Mouse (Mus musculus) fat pad, adult 2 months (tissue): ENCODE results near the gene Mast4.
A peak's percentile ranks its signal among the peaks of the same experiment; 100 is the strongest.

Experiments used
- DNase-seq: peaks from one replicate; pipeline ENCODE4 v3.0.0-alpha.2; 2011; ENCODE audit warnings: low read depth, low spot score; ENCODE audit errors: extremely low read depth

Gene Mast4

GRCm38 (mm10) chr13:103127594-103127993 is 206.7 kb downstream of the Mast4 start:
- no peak for DNase-seq

- DNase-seq = no peak
Observed at GRCm38 (mm10) chr13:103123716-103124115, 210.6 kb downstream of the Mast4 start.

- DNase-seq = no peak
Observed at GRCm38 (mm10) chr13:103121796-103122792, 212.2 kb downstream of the Mast4 start.

- DNase-seq = no peak
Observed at GRCm38 (mm10) chr13:103120669-103121131, 213.6 kb downstream of the Mast4 start.

- no peak for DNase-seq
Observed at GRCm38 (mm10) chr13:103119728-103120127, 214.6 kb downstream of the Mast4 start.

GRCm38 (mm10) chr13:103115116-103115515 is 219.2 kb downstream of the Mast4 start:
- no peak for DNase-seq

DNA sequence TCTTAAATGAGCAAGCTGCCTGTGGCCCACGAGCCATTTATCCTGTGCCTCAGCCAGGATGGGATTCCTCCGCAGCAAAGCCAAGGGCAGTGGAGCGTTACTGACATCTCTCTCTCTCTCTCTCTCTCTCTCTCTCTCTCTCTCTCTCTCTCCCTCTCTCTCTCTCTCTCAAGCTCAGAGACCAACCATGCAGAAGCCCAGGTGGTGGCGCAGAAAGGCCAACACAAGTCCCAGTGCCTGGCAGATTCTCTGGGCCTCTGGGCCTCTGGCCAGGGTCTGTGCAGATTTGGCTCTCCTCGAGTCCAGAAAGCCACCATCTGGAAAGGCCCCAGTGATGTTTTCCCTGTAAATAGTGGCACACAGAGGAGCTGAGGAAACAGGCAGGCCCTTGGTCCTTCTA is 220.0 kb downstream of the Mast4 start:
- no peak for DNase-seq

DNA sequence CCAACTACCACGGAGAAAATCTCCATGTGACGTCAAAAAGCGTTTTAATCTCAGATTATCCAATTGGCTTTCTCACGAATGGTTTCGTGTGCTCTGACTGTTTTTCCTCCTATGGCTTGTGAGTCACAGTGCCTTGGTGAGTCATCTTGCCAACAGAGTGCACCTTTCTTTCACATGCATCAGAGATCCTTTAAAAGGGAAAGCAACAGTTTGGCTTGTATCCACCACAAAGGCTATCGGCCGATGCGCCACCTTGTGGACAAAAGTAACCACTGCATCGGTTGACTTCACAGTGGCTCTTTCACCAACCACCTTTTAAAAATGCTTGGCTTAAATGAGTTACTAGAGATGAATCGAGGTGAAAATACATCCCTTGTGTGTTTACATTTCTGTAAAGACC is 224.4 kb downstream of the Mast4 start:
- DNase-seq = peak; percentile 34

- no peak for DNase-seq
Observed at GRCm38 (mm10) chr13:103107362-103107761, 226.9 kb downstream of the Mast4 start.

- no peak for DNase-seq
Observed at GRCm38 (mm10) chr13:103102598-103102997, 231.7 kb downstream of the Mast4 start.

DNA sequence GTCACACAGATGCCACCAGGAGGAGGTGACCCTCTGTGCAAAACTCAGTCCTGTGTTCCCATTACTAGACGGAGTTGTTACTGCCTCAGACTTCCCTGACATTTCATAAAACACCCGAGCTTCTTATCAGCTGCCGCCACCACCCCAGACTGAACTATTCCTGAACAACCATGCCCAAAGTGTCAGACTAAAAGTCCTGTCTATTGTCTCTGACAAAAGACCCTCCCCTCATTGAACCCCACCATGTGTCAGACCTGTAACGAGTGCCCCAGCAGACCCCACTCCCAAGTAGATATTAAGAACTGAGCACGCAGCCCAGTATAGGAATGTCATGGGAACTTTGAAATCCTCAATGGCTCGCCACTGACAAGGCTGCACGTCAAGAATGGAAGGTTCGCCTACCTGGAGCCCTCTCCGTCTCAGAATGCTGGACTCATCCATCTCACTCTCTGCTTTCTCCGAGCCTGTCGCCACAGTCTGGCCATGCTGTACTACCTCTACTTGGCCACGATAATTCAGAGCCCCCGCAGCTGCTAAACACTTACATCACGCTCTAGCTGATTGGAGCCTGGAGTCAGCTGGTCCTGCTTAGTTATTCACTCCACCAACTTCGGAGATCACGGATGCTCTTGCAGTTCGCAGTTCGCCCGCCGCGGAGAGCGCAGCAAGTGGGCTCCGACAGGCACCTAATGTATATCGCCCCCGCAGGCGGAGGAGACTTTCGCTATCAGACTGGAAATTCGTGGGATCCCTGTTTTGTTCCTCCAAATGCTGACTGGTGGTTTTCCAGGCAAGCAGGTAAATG is 237.7 kb downstream of the Mast4 start:
- DNase-seq = no peak

DNA sequence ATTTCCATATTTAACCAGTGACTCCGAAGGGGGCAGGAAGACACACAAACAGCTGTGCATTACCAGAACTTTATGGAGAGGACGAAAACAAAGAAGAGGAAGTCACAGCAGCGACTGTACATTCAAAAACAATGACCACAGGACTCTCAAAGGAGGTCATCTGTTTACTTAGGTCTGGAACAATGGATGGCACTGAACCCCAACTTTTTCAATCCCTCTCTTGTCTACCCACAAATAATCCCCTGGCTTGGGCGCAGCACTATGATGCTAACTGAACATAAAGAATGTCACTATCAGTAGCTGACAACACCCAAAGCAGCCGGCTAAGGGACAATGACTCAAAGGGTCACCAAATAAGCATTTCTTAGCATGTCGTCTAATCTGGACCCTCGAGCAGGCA is 238.8 kb downstream of the Mast4 start:
- DNase-seq = no peak

DNA sequence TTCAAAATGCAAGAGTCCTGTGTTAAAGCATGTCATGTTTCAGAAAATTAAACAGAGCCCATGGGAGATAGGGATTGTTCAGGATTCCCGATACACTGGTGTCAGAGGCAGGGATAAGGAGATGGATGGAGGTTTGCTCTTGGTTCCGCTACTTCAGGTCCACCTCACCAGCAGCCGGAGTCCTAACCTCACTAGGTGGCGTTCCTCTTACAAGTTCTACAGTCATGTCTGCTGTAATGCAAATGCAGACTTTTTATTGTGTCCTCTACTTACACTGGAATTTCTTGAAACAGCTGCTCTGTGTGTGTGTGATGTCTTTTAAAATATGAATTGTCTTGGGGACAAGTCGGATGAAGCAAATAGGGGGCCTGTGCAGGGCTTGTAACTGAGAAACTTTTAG is 239.7 kb downstream of the Mast4 start:
- DNase-seq = no peak

GRCm38 (mm10) chr13:103093713-103094112 is 240.6 kb downstream of the Mast4 start:
- no peak for DNase-seq

GRCm38 (mm10) chr13:103085540-103086121 is 248.7 kb downstream of the Mast4 start:
- no peak for DNase-seq

DNA sequence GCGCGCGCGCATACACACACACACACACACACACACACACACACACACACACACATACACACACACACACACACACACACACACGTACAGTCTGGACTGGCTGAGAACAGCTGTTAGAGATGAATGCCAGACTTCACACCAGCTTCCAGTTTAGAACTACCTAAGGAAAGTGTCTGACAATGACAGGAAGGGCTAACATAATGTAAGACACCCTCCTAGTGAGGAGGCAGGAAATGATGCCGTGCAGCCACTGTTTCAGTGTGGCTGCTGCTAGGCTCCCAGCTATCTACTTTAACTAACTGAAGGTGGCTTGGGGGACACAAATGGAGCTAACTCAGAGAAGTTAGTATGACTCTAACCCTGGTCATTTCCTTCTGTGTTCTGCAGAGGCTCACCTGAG is 251.4 kb downstream of the Mast4 start:
- DNase-seq = no peak

GRCm38 (mm10) chr13:103079806-103080205 is 254.5 kb downstream of the Mast4 start:
- no peak for DNase-seq

DNA sequence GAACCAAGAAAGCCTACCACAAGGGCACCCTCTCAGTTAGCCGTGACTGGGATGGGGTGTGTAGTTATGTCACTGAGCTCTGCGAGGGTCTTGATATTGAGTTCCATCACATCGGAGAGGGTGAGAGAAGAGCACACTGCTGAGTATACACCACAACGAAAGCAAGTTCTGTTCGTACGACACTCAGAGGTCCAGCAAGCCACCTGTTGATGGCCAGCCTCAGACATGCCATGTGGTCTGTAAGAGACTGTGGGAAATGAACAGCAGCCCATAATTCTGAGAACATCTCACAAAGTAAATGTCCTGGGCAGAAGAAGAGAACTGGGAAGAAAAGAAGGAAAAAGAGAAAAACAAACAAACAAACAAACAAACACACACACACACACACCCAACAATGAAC is 255.5 kb downstream of the Mast4 start:
- DNase-seq = no peak

GRCm38 (mm10) chr13:103073461-103073860 is 260.8 kb downstream of the Mast4 start:
- no peak for DNase-seq

DNA sequence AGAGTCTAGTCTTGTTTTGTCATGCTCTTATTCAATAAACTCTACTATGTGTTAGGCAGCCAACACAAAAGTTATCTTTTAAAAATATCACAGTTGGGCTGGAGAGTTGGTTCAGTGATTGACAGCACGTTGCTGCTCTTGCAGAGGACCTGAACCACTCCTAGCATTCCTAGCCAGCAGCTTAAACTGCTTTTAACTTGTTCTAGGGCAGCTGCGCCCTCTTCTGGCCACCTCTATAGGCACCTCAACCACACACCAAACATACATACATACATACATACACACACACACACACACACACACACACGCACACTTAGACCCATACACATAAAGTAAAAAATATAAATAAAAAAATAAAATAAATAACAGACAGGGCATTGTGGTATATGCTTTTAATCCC is 262.5 kb downstream of the Mast4 start:
- no peak for DNase-seq

DNA sequence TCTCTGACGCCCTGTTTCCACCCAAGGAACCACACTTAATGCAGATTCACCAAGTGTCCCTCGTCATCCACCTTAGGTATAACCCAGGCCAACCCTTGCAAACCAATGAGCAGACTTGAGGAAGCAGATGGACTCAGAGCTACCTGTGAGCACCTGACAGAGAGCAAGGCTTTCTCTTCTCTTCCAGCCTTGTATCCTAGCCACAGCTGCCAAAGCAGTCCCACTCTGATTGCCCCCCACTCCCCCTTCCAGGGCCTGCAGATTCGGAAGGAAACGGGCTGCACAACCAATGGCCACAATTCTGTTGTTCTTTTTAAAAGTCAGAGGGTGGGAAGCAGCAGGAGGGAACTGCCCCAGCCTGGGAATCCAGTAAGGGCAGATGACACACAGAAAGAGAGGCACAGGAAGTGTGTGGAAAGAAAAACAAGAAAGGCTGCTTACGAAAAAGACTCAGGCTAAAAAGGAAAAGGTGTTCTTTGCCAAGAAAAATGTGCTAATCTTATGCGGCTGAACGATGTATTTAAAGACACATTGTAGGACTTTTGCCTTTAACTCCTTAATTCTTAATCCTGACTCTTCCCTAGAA is 266.6 kb downstream of the Mast4 start:
- DNase-seq = no peak
